Mouse (Mus musculus): ENCODE measurements around the gene Olfr157. TPM values are rescaled to one million over a fixed set of nuclear protein-coding genes. Genes with fewer than 3 reads are reported as not detected.

Olfr157 gene
- total and polyA plus RNA-seq, 3 experiments: 0.01 TPM; not detected in 2

DNA sequence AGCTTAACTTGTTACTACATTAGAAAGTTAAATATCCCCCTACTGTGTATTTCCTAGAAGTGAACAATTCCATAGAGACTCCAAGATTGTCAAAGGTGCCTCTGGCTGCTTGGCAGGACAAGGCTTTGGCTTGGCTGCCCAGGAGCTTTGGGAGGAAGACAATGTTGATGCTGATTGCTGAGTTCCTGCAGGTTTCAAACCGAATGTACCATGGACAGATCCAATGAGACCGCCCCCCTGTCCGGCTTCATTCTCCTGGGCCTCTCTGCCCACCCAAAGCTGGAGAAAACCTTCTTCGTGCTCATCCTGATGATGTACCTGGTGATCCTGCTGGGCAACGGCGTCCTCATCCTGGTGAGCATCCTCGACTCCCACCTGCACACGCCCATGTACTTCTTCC, 14.1 kb upstream of the Olfr157 start:
- no peak overlapping the region for H3K9ac ChIP-seq (ENCODE audit: control insufficient read depth, low read depth, low read length, poor library complexity, severe bottlenecking)
- H3K9me3 ChIP-seq (replicated peaks; ENCODE audit: insufficient read depth, low read length): no peaks in the 10 kb centered on the region
- no peak for DNase-seq (ENCODE audit: low read depth, low spot score)
- H3K79me2 ChIP-seq (ENCODE audit: control insufficient read depth, insufficient read depth, low read length, poor library complexity): no peaks in the 10 kb centered on the region
- peaks cover 3% of the 10 kb centered on the region in 2 experiments; a peak in 2 of 4 replicates for H3K27me3 ChIP-seq (ENCODE audit: control insufficient read depth in 1 of 2, insufficient read depth in 2 of 2, low read length in 2 of 2)
- H3K27ac ChIP-seq (ENCODE audit: control insufficient read depth, low read depth, low read length): no peak overlapping the region
- no peaks in the 10 kb centered on the region for H3K36me3 ChIP-seq (ENCODE audit: control insufficient read depth in 1 of 2, insufficient read depth in 2 of 2, low read length in 2 of 2)
- TF ChIP-seq MEF2A (IDR thresholded peaks at IDR 0.05; ENCODE audit: extremely low read depth, insufficient replicate concordance, low read depth, low read length, poor library complexity, severe bottlenecking): no peak
- TF ChIP-seq ELF1 (IDR thresholded peaks at IDR 0.05; ENCODE audit: low read depth, low read length): no peak
- no peak for TF ChIP-seq GATA1 (IDR thresholded peaks at IDR 0.05; ENCODE audit: low read depth, low read length)
- no peak for TF ChIP-seq HCFC1 (IDR thresholded peaks at IDR 0.05; ENCODE audit: low read depth, low read length)
- no peak for TF ChIP-seq ZNF384 (IDR thresholded peaks at IDR 0.05; ENCODE audit: low read depth, low read length)
- TF ChIP-seq NRF1 (IDR thresholded peaks at IDR 0.05; ENCODE audit: insufficient read depth, low read depth, low read length, poor library complexity, severe bottlenecking): no peak
- TF ChIP-seq MAX (IDR thresholded peaks at IDR 0.05; ENCODE audit: low read length): no peak
- TF ChIP-seq CHD2 (IDR thresholded peaks at IDR 0.05; ENCODE audit: low read length): no peak
- TF ChIP-seq KAT2A (conservative IDR thresholded peaks at IDR 0.05; ENCODE audit: low read depth, low read length): no peak
- TF ChIP-seq TAL1 (IDR thresholded peaks at IDR 0.05; ENCODE audit: low read length): no peak
- no peak for TF ChIP-seq NELFE (IDR thresholded peaks at IDR 0.05; ENCODE audit: low read depth, low read length)
- no peak for TF ChIP-seq RCOR1 (IDR thresholded peaks at IDR 0.05; ENCODE audit: low read depth, low read length)
- TF ChIP-seq MXI1 (IDR thresholded peaks at IDR 0.05; ENCODE audit: low read depth, low read length): no peak
- no peak for TF ChIP-seq CTCF (IDR thresholded peaks at IDR 0.05 in 2 of 3, conservative IDR thresholded peaks at IDR 0.05 in 1 of 3; ENCODE audit: control insufficient read depth in 1 of 3, insufficient read depth in 1 of 3, low read depth in 2 of 3, low read length in 3 of 3, poor library complexity in 1 of 3, severe bottlenecking in 1 of 3)
- TF ChIP-seq GABPA (IDR thresholded peaks at IDR 0.05; ENCODE audit: low read depth, low read length): no peak
- TF ChIP-seq POLR2AphosphoS5 (IDR thresholded peaks at IDR 0.05; ENCODE audit: borderline replicate concordance, low read depth, low read length): no peak
- TF ChIP-seq USF1 (IDR thresholded peaks at IDR 0.05; ENCODE audit: low read depth, low read length): no peak
- TF ChIP-seq RAD21 (IDR thresholded peaks at IDR 0.05; ENCODE audit: low read depth, low read length): no peak
- H3K4me3 ChIP-seq (ENCODE audit: control insufficient read depth in 1 of 2, insufficient read depth in 1 of 2, low read depth in 2 of 2, low read length in 2 of 2): no peak overlapping the region
- no peaks in the 10 kb centered on the region for H3K4me1 ChIP-seq (ENCODE audit: control insufficient read depth in 1 of 2, insufficient read depth in 2 of 2, low read length in 2 of 2)

DNA sequence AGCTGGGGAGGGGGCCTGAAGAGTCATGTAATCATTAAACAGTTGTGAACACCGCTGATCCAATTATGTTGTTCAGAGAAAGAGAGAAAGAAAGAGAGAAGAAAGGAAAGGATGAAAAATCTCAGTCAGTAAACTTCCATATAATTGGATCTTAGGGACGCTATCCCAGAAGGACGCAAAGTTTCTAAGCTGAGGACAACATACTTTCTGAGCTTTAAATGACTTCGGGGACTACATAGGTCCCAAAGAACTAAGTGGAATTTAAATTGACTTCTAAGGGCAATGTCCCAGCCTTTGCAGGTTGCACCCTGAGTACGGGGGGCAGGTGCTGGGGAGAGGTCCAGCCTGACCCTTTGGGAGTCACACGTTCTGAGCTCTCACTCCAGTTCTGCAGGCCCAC, 11.3 kb upstream of the Olfr157 start, which contains the start of gene Olfr155:
TSS of gene Olfr155 (plus strand) at position 301 of the 400 bp plus-strand sequence.
- Histone ChIP-seq H3K79me2 (ENCODE audit: control insufficient read depth, insufficient read depth, low read length, poor library complexity) (no peaks in the 10 kb centered on the region), H3K27me3 (ENCODE audit: control insufficient read depth in 1 of 2, insufficient read depth in 2 of 2, low read length in 2 of 2) (peaks cover 3% of the 10 kb centered on the region in 2 experiments), H3K36me3 (ENCODE audit: control insufficient read depth in 1 of 2, insufficient read depth in 2 of 2, low read length in 2 of 2) (no peaks in the 10 kb centered on the region), H3K27ac (ENCODE audit: control insufficient read depth, low read depth, low read length) (no peak within 1 kb of the TSS), H3K4me3 (ENCODE audit: control insufficient read depth in 1 of 2, insufficient read depth in 1 of 2, low read depth in 2 of 2, low read length in 2 of 2) (no peak within 1 kb of the TSS), H3K4me1 (ENCODE audit: control insufficient read depth in 1 of 2, insufficient read depth in 2 of 2, low read length in 2 of 2) (no peaks in the 10 kb centered on the region), H3K9ac (ENCODE audit: control insufficient read depth, low read depth, low read length, poor library complexity, severe bottlenecking) (no peak within 1 kb of the TSS), H3K9me3 (replicated peaks; ENCODE audit: insufficient read depth, low read length) (no peaks in the 10 kb centered on the region)
- TF ChIP-seq RCOR1 (IDR thresholded peaks at IDR 0.05; ENCODE audit: low read depth, low read length) (no peak), POLR2A (IDR thresholded peaks at IDR 0.05; ENCODE audit: control insufficient read depth in 1 of 2, insufficient read depth in 1 of 2, low read depth in 1 of 2, low read length in 2 of 2, poor library complexity in 1 of 2) (no peak), POLR2AphosphoS2 (IDR thresholded peaks at IDR 0.05; ENCODE audit: low read length) (no peak), CHD2 (IDR thresholded peaks at IDR 0.05; ENCODE audit: low read length) (no peak), MYC (IDR thresholded peaks at IDR 0.05; ENCODE audit: low read depth, low read length) (no peak), TBP (IDR thresholded peaks at IDR 0.05; ENCODE audit: low read depth, low read length) (no peak), ZC3H11A (IDR thresholded peaks at IDR 0.05; ENCODE audit: low read depth, low read length) (no peak), GABPA (IDR thresholded peaks at IDR 0.05; ENCODE audit: low read depth, low read length) (no peak), ETS1 (IDR thresholded peaks at IDR 0.05; ENCODE audit: low read depth, low read length) (no peak), UBTF (IDR thresholded peaks at IDR 0.05; ENCODE audit: borderline replicate concordance, insufficient read depth, low read depth, low read length) (no peak), ZNF384 (IDR thresholded peaks at IDR 0.05; ENCODE audit: low read depth, low read length) (no peak), SIN3A (IDR thresholded peaks at IDR 0.05; ENCODE audit: low read length) (no peak), ZKSCAN1 (IDR thresholded peaks at IDR 0.05; ENCODE audit: low read depth, low read length) (no peak), MXI1 (IDR thresholded peaks at IDR 0.05; ENCODE audit: low read depth, low read length) (no peak)
- no peak for DNase-seq (ENCODE audit: low read depth, low spot score)
